Mouse (Mus musculus) cerebellum, postnatal 25 days (tissue): Measurements from ENCODE around the gene Fosl2.

Experiments
- DNase-seq, 2 experiments: peaks; one replicate each; pipeline ENCODE4 v3.0.0; 2021; ENCODE audit warnings: mixed read lengths in 2 of 2

Gene Fosl2

DNA sequence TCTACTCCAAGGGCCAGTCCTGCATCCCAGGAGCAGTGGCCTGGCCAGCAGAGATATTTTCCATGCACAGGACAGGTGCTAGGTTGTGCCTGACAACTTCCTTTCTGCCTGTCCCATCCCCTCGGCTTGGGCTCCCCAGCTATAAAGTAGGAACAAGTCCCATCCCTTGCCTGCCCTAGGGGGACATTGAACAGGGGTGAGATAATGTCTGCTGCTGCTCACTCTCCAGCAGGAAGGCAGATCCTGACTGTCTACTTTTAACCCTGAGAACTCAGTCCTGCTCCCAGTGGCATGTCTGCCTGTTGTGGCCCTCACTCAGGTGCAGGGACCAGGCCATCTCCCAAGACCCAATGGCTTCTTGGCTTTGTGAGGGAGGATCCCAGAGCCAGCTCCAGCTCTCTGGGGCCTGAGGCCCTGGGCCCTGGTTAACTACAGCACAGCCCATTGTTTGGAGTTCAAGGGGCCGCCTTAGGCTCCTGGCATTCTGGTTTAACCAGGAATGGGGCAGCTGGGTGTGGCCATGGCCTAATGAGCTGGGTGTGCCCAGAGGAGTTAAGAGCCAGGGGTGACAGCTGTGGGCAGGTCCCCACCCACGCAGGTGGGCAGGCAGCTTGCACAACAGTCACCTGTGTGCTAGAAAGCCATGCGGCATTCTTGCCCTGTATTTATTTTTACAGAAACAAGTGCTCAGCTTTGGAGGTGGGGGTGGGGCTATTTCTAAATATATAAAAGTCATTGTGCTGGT lies 47.5 kb downstream of the Fosl2 start:
- no peak for DNase-seq

DNA sequence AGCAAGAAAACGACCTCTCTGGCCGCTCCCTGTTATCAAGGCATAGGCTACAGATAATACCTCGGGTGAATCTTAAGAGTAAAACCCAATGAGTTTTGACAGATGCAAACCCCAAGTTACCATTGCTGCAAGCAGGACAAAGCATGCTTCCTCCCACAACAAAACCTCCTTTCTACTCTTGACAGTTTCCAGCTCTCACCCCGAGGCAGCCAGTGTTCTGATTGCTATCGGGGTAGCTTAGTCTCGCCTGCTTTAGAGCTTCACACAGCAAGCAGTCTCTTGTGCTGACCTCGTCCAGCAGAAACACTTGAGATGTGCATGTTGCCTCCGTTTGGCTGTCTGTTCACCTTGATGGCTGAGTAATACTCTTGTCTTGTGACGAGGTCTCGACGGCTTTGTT lies 52.1 kb downstream of the Fosl2 start:
- no peak for DNase-seq

DNA sequence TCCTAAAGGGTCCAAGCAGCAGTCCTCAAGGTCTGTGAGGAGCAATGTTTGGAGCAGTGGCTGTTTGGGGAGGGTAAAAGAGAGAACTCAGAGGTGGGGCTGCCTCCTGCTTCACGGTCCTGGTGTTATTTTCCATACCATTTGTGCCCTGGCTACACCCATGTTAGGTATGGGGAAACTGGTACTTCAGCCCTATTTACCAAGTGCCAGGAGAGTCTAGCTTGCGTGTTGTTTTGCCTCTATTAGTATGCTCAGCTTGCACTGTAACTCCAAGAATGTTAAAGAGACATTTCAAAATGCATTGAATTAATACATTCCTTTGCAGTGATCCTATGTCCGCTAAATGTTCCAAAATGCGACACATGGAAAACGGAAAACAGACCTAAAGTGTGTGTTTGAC lies 55.7 kb downstream of the Fosl2 start:
- DNase-seq, result no peak

DNA sequence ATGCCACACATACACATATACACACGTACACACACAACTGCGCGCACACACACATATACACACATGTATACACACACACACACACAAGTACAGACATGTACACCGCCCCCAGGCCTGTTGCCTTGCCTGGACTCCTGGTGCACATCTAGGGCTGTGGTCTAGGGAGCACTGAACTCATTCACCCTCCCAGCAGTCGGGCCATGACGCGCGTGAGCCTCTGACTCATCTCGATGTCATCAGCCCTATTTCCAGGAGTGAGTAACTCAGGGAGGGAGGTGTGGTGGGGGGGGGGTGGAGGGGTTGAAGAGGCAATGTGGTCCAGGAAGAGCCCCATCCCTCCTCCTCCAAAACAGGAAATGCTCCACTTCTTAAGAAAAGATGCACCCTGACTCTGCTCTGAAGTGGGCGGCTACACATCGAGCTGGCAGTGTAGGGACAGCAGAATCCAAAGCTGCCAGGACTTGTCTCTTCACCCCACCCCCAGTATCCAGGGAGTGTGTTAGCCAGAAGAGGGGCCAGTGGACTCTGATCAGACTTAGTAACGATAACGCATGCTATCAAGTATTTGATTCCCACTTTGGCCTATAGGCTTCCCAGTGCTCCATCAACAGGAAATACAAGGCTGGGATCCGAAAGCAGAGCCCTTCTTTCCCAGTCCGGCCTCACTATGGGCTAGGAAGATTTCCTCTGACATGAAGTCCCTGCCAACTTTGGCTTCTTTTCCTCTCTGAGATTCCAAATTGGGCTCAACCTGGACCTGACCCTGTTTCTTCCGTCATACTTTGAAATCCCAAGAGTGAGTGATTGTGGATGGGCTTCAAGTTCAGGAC lies 56.6 kb downstream of the Fosl2 start:
- no peak for DNase-seq

DNA sequence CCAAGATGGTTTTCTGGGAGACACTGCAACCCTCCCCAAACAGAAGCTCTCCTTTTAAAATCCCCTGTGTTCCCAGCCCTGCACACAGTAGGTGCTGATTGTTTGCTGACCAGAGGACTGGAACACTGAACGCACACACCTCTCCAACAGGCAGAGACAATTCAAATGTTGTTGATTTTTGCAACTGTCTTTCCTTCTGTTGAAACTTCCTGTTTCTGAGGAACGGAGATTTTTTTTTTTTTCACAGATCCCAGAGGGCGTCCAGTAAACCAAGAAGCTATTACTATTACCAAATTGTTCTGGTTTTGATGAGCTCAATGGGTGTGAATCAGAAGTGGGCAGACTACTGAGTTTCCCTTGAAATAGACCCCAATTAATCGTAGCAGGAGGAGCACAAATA lies 58.6 kb downstream of the Fosl2 start:
- no peak for DNase-seq

DNA sequence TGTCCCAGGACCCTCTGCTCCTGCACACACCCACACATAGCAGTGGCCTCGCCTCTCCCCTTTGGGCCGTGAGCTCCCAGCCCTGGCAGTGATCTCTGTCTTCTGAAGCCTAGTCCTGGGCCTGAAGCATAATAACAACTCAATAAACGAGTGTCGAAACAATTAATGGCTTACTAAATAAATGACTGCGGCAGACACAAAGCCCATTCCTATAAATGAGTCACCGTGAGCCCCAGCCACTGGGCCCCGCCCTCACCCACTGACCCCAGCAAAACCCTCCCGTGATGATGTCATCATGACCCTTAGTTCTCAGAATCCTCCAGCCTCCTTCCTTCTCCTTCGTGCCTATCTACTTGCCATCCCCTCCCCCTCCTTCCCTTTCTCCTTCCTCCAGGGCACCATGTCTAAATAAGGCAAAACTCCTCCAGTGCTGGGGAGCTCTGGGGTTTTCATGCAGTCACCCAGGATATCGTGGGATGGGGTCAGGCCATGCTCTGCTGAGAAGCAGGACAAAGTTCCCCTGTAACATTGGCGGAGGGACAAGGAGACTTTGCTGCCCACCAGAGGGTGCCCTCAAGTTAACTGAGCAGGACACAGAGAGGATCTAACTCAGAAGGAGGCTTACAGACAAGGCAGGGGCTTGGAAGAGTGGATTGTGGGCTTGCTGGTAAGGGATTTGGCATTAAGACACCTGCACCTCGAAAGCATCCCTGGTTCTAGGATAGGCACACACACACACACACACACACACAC lies 60.4 kb downstream of the Fosl2 start:
- DNase-seq, result no peak

DNA sequence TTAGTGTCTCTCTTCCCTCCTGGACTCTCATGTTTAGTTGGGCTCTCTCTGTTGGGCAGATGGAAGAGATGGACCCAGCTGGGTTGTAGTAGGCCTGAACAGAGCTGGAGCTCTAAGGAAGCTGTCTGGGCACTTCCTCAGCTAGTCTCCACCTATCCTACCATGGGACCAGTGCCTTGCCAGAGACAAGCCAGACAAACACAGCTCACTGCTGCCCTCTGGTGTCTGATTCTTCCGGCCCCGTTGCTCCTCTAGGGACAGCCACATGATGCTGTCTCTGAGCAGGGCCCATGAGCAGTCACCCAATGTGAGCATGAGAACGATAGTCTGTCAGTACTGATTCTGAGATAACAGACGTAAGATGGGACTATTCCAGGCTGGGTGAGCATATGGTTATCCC lies 62.1 kb downstream of the Fosl2 start:
- DNase-seq, result peak; percentile 89 to 92

DNA sequence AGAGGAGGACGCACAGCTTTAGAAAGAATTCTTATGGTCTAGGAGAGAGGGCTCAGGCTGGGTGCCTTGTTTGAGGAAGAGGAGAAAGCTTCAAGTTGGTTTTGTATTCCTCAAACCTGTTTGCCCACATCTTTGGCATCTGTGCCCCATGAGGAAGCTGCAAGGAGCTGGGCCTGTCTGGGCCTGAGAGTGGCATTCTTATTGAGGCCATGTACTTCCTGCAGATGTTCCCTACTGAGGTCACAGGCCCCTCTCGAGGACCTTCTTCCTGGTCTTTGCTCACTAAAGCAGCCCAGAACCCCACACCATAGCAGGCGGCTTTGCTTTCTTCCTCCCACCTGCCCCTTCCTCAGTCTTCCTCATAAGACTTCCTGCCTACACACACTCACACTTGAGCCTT lies 63.5 kb downstream of the Fosl2 start:
- DNase-seq, result no peak

DNA sequence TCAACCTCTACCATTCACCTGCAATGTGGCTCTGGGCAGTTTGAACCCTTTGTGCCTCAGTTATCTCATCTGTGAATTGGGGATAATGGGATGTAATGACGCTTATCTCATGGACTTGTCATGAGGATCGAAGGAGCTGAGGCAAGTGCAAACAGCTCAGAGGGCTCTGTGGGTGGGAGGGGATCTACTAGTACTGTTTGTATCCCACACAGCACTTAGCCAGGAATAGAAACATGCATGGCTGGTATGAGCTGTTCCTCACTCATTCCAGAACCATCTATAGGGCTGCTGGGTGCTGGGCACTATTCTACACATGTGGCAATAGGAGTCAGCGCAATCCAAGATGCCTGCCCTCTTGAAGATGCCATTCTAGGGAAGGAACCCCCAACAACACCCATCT lies 64.0 kb downstream of the Fosl2 start:
- no peak for DNase-seq

DNA sequence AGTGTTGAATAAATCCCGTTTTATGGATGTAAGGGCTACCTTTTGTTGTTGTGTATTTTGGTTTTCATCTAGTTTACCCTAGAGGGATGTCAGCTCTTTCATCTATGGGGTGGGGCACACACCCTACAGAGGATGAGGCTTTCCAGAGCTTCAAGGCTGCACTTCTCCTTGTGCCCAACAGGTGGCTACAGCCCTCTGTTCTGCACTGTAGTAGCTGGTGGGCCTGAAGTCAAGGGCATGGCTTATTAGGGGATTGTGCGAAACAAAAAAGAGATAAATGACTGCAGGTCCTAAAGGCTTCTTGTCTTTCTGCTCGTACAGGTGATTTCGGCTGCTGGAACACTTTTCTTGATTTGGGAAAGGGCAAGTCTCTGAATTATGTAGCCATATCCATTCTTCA lies 69.1 kb downstream of the Fosl2 start:
- no peak for DNase-seq

DNA sequence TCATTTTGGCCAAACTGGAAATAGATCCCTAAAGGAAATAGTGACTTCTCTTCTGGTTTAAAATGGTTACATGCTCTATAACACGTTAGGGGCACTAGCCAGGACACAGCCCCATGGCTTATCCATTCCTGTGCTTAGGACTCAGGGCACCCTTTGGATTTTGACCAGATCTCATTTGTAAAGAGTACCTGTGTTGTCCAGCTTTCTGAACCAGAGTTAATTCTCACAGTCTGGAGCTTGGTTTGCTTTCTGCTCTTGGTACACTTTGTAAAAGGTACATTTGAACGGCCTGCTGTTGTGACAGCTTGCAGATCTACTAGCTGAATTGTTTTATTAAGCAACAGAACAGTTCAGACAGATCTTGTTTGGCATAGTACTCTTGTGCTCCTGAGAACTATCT lies 71.1 kb downstream of the Fosl2 start:
- no peak for DNase-seq
